Mouse (Mus musculus) urinary bladder, adult 18-20 months (tissue): ENCODE data around the gene Flad1.

Experiments used
- DNase-seq, 2 experiments: peaks; one replicate each; pipeline ENCODE4 v3.0.0; 2022; ENCODE audit warnings: low spot score in 2 of 2, mixed read lengths in 2 of 2

Flad1 gene

GRCm38 (mm10) chr3:89382950-89383349, 28.7 kb downstream of the Flad1 start:
- DNase-seq = no peak

- DNase-seq = no peak
These were observed 29.4 kb downstream of the Flad1 start for GRCm38 (mm10) chr3:89382033-89382882.

GRCm38 (mm10) chr3:89381233-89381632, 30.4 kb downstream of the Flad1 start:
- no peak for DNase-seq

GRCm38 (mm10) chr3:89380711-89381110, 31.0 kb downstream of the Flad1 start:
- DNase-seq = no peak

GRCm38 (mm10) chr3:89380291-89380690, 31.4 kb downstream of the Flad1 start:
- DNase-seq = no peak

DNA sequence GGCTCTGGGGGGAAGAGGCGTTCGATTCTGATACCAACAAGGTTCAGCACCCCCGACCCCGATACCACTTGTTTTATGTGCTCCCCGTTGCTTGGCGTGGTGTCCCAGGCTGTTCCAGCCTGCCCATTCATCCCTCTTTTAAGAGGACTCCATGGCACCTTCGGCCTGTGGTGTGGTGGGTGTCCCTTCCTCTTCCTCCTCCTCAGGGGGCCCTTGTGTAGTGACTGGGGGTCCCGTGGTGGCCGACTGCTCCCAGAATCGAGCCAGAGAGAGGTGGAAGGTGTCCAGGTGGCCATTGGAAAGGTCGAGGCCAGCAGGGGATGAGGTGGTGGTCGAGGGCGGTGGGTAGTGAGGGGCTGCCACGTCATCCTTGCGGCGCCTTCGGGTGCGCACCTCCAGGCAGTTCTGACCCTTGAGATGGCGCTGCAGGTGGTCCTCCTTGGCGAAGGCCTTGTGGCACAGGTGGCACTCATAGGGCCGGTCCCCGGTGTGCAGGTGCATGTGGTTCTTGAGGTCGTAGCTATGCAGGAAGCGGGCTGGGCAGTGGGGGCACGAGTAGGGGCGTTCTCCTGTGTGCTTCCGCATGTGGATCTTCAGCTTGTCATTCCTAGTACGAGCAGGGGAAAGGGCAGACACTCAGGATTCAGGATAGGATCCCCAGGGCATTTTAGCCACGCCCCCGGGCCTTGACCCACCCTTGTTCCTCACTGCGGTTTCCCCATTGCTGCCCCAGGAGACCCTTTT, 32.1 kb downstream of the Flad1 start:
- DNase-seq = no peak

GRCm38 (mm10) chr3:89378394-89379067, 33.1 kb downstream of the Flad1 start:
- peak; percentile 82 to 86 for DNase-seq

GRCm38 (mm10) chr3:89377831-89378230, 33.8 kb downstream of the Flad1 start:
- DNase-seq = no peak

DNA sequence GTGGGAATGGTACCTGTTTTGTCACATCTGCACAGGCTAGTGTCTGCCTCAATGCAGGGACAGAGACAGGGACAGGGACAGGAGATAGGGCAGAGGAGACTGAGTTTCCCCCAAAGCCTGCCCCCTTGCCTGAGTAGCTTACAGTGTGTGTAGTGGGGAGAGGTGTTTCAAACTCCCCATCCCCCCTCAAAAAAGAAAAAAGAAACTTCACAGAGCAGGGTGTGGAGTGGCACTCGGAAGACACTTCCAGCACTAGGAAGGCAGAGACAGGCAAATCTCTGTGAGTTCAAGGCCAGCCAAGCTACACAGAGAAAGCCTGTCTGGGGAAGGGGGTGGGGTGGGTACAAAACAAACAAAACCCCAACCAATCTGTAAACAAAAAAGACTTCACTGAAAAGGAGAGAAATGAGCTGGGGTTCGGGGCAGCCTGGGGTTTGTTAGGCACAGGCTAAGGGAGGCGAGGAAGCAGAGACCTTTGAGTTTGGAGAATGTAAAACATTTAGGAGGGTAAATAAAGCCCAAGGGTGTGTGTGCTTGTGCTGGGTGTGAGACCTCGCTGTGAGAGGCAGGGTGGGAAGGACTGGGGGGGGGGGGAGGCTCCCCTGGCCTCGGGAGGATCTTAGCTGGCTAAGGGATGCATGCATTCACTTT, 38.0 kb downstream of the Flad1 start:
- no peak for DNase-seq

- DNase-seq = no peak
These were observed 44.3 kb downstream of the Flad1 start for GRCm38 (mm10) chr3:89367338-89367737.

GRCm38 (mm10) chr3:89365486-89366414, 45.9 kb downstream of the Flad1 start:
- no peak for DNase-seq

DNA sequence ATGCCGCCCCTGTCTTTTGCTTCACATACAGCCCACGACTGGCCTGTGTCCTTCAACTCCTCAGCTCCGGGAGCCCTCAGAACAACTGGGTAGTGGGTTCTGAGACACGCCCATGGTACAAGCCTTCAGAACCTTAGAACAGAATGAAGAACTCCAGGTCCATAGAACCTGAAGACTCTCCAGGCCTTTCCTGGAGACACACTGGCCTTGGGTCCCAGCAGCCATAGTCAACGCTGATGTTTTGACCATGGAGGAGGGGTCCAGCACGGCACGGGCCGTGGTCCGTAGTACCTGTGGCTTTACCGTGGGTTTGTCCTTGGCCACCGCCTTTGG, 46.6 kb downstream of the Flad1 start, which contains the start of gene Dcst1:
Gene Dcst1, minus strand, starts transcription at position 101 of the 333 bp plus-strand sequence.
- DNase-seq = no peak

DNA sequence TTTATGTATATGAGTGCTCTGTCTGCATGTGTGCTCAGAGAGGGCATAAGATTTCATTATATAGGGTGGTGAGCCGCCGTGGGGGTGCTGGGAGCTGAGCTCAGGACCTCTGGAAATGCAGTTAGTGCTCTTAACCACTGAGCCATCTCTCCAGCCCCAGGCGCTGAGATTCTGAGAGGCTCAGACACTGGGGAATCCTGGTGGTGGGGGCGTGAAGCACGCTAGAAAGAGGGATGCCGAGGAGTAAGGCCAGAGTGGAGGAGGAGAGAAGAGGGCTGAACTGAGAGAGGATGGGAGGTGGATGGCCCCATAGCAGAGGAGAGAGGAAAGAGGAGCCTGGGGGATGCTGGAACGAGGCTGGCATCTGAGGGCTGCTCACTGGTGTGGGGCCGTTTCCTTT, 47.0 kb downstream of the Flad1 start:
- DNase-seq = no peak

DNA sequence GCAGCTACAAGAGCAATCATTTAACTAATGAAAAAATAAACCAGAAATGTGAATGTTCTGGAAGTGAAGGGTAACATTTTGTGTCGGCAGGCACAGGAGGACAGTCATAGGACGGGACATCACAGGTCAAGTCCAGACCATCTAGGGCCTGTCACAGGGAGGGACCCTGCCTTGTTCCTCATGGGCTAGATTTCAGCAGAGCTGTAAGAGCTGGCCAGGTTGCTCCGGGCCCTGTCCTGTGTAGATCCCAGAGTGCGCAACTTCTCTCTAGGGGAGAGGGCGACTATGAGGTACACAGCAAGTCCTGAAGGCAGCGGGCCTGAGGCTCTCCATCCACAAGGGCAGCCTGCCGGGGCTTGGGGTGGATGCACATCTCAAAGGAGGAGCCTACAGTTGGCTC, 50.0 kb downstream of the Flad1 start, which contains the start of gene Dcst2:
Gene Dcst2, plus strand, starts transcription at position 301 of the 400 bp plus-strand sequence.
- DNase-seq = no peak

DNA sequence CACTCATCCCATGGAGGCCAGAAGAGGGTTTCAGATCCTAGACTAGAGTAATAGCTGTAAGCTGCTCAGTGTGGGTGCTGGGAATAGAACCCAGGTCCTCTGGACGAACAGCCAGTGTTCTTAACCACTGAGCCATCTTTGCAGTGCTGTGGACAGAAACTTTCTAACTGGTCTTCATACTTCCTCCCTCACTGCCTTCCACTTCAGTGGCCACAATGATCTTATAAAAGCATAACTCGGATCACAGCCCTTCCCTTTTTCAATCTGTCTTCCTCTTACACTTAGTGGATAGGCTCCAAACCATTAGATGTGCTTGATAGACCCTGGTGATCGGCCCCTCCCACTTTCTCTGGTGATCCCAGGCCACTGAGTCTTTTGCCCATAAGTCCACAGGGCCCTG, 51.4 kb downstream of the Flad1 start:
- DNase-seq = no peak

- DNase-seq = no peak
These were observed 52.0 kb downstream of the Flad1 start for GRCm38 (mm10) chr3:89359630-89360029.

DNA sequence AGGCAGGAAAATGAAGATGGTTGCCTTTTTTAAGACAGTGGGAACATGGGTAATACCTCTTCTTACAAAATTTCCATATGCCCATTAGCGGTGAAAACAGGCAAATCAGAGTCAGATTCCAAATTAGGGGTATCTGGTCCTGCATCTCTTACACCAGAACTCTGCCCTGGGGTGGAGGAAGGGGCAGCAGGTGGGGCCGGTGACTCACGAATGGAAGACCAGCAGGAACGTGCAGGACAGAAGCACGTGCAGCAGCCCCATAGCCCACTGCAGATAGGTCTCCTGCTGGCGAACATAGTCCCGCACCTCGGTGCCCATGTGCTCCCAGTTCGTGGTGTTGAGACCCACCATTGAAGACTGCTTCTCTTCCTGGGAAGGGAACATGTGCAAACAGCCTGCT, 55.6 kb downstream of the Flad1 start:
- no peak for DNase-seq

DNA sequence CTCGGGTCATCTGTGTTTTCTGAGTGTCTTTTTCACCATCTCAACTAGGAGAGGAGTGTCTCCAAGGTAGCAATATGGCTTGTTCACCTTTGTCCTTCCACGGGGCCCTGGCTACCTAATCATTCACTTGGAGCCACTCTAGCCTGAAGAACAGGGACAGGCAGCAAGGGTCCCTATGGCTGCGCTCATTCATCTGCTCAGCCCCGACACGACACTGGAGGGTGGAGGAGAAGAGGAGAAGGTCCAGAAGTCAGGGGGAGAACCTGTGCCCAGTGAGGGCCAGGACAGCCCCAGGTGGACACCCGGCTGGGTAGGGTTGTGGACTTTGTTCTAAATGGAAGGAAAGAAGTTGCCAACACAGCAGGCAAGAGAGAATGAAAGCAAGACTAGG, 56.2 kb downstream of the Flad1 start:
- no peak for DNase-seq

DNA sequence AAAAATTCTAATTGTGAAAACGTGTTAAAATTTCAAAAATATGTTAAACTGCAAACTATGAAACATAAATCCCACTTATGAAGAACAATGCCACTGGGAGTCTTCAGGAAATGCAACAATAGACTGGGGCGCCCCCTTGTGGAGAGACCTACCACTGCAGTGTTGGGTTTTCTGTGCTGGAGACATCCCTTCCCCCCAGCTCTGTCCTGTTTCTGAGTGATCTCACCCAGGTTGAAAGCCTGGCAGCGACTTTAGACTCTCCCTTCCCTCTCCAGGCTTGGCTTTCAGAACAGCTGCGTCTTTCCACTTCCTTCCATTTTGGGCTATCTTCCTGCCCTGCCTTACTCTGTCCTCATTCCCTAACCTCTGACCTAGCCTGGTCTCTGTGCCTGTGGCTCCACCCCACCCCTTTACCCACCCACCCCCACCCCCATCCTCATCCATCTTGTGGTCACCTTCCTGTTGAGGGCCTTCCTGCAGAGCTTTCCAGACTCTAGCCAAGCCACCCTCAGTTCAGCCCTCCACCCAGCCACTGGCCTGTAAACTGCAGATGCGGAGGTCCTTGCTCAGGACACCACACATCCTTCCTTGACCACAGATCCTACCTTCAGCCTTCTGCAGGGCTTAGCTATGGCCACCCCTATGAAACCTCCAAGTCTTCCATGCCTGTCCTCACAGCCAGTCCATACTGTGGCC, 56.7 kb downstream of the Flad1 start:
- DNase-seq = peak; percentile 75 to 80

- no peak for DNase-seq
These were observed 60.4 kb downstream of the Flad1 start for GRCm38 (mm10) chr3:89351271-89351670.
